Mouse (Mus musculus) liver, embryonic 13.5 days (tissue): ENCODE results near the gene Rasip1. TPM values are rescaled to one million over a fixed set of nuclear protein-coding genes. Genes with fewer than 3 reads are reported as not detected.

Source experiments
- ATAC-seq: fragments of 200-750 bp; cut with Nextera tagmentation; 2 replicates; pipeline ENCODE4 v1.8.0; 2017; ENCODE audit warnings: low read depth, mild to moderate bottlenecking, moderate number of reproducible peaks, moderate library complexity
- DNase-seq: peaks from one replicate; pipeline ENCODE4 v3.0.0; 2022
- H3K27ac ChIP-seq: fragments of 300-500 bp; sonication (generic); 2 replicates; pipeline ENCODE4 v1.5.1; 2015; ENCODE audit warnings: moderate library complexity, mild to moderate bottlenecking, inconsistent platforms
- H3K27me3 ChIP-seq: fragments of 300-500 bp; sonication (generic); 2 replicates; pipeline ENCODE4 v1.6.1; 2015; ENCODE audit warnings: mild to moderate bottlenecking, inconsistent platforms
- H3K36me3 ChIP-seq: fragments of 300-500 bp; sonication (generic); 2 replicates; pipeline ENCODE4 v1.6.1; 2015; ENCODE audit warnings: mild to moderate bottlenecking, inconsistent platforms
- H3K4me1 ChIP-seq: fragments of 300-500 bp; sonication (generic); replicated peaks from 2 replicates; pipeline ENCODE4 v1.6.1; 2015; ENCODE audit warnings: inconsistent platforms
- H3K4me2 ChIP-seq: fragments of 300-500 bp; sonication (generic); 2 replicates; pipeline ENCODE4 v1.6.1; 2015; ENCODE audit warnings: inconsistent platforms, mild to moderate bottlenecking, moderate library complexity
- H3K4me3 ChIP-seq: fragments of 300-500 bp; sonication (generic); replicated peaks from 2 replicates; pipeline ENCODE4 v1.5.1; 2015; ENCODE audit warnings: mild to moderate bottlenecking, inconsistent platforms
- H3K9ac ChIP-seq: fragments of 300-500 bp; sonication (generic); 2 replicates; pipeline ENCODE4 v1.6.1; 2015; ENCODE audit warnings: mild to moderate bottlenecking, inconsistent platforms
- H3K9me3 ChIP-seq: fragments of 300-500 bp; sonication (generic); replicated peaks from 2 replicates; pipeline ENCODE4 v1.6.1; 2016; ENCODE audit warnings: inconsistent platforms
- WGBS: fragments of 180-500 bp; shearing (Covaris S2); methylation state at CpG from one replicate; pipeline ENCODE4 v1.1.7; 2015; ENCODE audit not compliant: insufficient replicate concordance; 5-methylcytosine and 5-hydroxymethylcytosine counted together
- polyA plus RNA-seq: library from polyadenylated mRNA; unstranded; fragments of >200 nt; fragmentation: Nextera tagmentation; extraction: Ambion mirVana; gene quantifications from 2 replicates; pipeline ENCODE4 v1.2.1, GENCODE M21; 2015

The Rasip1 gene
- polyA plus RNA-seq, 1 experiment from 2014 or later, result 2.4 TPM

DNA sequence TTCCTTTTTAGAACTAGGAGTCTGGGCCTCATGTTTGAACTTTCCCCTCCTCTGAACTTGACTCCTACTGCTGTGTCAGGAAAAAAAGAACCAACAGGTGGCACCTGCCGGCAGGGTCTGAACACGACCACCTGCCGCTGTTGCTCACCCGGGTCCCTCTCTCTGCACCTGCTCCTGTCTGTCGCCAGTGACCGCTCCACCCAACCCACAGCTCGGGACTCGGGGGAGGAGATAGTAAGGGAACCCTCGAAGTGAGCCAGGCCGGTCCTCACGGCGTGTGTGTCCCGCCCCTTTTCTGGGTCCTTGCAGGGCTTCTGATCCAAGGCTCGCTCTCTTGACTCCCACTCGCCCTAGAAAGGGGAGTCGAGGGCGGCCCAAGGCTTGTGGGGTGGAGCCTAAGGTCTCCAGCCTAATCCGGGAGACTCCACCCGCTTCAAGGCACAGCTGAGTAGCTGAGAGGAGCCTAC lies 12.3 kb downstream of the Rasip1 start, which contains the start of gene Mamstr:
Mamstr (plus strand) TSS at position 417 of the 467 bp plus-strand sequence.
- no peak for ATAC-seq
- no peaks in the 10 kb centered on the region for H3K9me3 ChIP-seq
- H3K4me2 ChIP-seq, result no peak within 1 kb of the TSS
- peaks cover 9% of the 10 kb centered on the region; the same call in 1 of the 2 replicates for H3K27me3 ChIP-seq
- H3K36me3 ChIP-seq, result no peaks in the 10 kb centered on the region
- peaks cover 30% of the 10 kb centered on the region for H3K4me1 ChIP-seq
- no peak within 1 kb of the TSS for H3K9ac ChIP-seq
- DNase-seq, result no peak
- H3K4me3 ChIP-seq, result no peak within 1 kb of the TSS
- 58% methylated on average over 19 of the region's 19 CpGs for WGBS
- no peak within 1 kb of the TSS for H3K27ac ChIP-seq

DNA sequence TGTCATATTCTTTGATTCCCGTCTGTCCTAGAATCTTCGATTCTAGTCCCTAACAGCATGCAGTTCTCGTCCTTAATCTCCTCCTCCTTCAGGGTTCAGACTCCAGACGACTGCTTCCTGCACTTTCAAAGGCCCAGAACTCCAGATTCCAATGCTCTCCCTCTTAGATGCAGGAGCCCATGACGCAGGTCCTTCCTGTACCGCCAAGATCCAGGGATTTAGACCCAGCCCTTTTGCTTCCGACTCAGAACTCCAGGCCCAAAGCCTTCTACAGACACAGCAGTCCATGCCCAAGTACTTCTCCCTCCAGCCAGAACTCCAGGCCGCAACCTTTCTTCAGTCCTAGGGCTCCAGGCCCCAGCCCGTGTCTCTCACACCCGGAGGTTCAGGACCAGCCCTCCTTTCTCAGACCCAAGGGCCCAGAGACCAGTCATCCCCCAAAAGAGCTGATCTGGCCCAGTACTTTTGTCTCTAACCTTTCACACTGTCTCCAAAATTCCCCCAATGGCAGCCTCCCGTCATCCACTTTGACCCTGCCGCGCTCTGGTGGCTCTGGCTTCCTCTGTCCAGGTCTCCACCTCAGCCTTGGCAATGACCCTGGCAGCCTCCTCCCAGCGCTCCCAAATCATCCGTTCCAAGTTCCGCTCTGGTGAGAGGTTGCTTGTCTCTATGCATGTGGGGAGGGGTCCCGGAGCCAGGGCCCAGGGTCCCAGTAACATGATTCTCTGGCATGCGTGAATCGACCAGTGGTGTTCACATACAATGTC lies 13.1 kb downstream of the Rasip1 start:
- Histone ChIP-seq H3K36me3 (no peaks in the 10 kb centered on the region), H3K27me3 (peaks cover 14% of the 10 kb centered on the region; the same call in 1 of the 2 replicates), H3K4me3 (no peak overlapping the region), H3K4me2 (no peak overlapping the region), H3K4me1 (peaks cover 30% of the 10 kb centered on the region), H3K9ac (no peak overlapping the region), H3K27ac (no peak overlapping the region), H3K9me3 (no peaks in the 10 kb centered on the region)
- DNase-seq (no peak), ATAC-seq (no peak)
- 73% methylated on average over 19 of the region's 19 CpGs for WGBS

DNA sequence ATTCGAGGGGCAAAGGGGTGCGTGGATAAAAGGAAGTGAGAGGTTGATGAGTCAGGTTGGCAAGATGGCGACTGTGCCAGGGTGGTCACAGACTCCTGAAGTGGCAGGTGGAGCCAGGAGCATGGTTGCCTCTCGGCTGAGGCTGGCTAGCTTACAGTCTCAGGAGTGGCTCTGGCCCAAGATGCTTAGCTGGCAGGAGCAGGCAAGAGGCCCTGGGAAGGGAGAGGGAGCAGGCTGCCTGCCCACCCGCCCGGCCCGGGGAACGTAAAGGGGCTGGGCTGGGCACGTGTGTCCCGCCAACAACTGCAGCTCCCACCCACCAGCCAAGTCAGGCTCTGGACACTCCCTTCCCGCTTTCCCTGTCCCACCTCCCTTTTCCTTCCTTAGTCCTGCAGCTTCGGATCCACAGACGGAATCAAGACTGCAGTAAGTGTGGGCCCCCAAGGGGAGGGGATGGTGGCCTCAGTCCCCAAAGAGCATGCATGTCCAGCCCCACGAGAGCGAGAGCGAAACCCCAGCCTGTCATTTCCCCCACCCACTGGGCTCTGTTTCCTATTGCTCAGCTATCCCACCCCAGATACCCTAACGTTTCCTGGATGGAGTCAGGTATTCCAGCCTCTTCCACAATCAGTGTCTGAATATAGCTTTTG lies 14.2 kb downstream of the Rasip1 start:
- Histone ChIP-seq H3K27me3 (peaks cover 14% of the 10 kb centered on the region; the same call in 1 of the 2 replicates), H3K4me2 (no peak overlapping the region), H3K9me3 (no peaks in the 10 kb centered on the region), H3K4me1 (peaks cover 24% of the 10 kb centered on the region), H3K4me3 (no peak overlapping the region), H3K9ac (no peak overlapping the region), H3K27ac (no peak overlapping the region), H3K36me3 (no peaks in the 10 kb centered on the region)
- WGBS, result 62% methylated on average over 17 of the region's 17 CpGs
- no peak for ATAC-seq
- DNase-seq, result no peak

DNA sequence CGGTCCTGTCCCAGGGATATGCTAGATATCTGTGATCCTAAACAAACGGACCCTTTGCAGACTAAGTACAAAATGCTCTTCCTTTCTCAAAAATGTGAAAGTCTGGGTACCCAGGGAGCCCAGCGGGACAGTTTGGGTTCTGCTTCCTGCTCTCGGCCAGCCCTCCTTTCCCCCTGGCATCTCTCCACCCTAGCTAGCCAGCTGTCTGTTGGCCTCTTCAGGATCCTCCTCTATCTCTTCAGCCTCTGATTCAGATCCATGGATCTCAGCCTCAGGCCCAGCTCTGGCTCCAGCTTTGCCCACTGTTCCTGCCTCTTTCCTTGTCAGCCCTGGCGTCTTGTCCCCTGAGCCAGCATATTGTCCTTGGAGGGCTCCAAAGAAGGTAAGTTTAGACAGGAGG lies 14.8 kb downstream of the Rasip1 start:
- WGBS, result 75% methylated on average over 5 of the region's 5 CpGs
- no peak overlapping the region for H3K4me2 ChIP-seq
- no peak overlapping the region for H3K9ac ChIP-seq

DNA sequence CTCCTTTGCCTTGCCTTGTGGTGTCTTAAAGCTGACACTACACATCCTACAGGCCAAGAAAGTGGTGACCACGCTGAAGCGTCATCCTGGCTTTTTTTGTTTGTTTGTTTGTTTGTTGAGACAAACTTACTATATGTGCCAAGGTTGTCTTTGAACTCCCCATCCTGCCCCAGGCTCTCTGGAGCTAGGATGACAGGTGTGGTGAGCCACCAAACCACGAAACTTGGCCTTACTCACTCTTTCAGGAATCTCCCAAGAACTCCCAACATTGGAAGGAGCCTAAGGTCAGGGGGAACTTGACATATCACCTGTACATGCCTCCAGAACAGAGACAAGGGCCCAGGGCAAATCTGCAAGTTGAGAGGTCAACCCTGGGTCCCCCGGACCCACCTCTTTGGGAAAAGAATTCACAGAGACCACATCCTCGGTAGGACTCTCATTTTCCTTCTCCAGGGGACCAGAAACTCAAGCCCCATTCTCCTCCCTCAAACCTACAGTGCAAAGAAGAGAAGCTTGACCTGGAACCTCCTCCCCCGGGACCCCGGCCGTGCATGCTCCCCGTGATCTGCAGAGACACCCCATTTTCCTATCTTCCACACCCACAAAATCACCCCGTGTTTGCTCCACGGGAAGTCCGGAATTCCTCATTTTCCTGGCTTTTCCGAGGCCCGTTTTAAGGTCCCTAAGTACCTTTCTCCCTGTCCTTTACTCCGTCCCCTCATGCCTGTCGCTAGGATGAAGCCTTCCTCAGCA lies 15.4 kb downstream of the Rasip1 start:
- H3K27me3 ChIP-seq, result peaks cover 21% of the 10 kb centered on the region; the same call in 1 of the 2 replicates
- no peak overlapping the region for H3K27ac ChIP-seq
- no peaks in the 10 kb centered on the region for H3K9me3 ChIP-seq
- H3K4me2 ChIP-seq, result peak overlapping the region; percentile 69
- no peak for ATAC-seq
- H3K4me3 ChIP-seq, result peak overlapping the region; percentile 47
- no peak for DNase-seq
- peak overlapping the region; percentile 55 for H3K9ac ChIP-seq
- peaks cover 23% of the 10 kb centered on the region for H3K4me1 ChIP-seq
- 39% methylated on average over 16 of the region's 16 CpGs for WGBS
- H3K36me3 ChIP-seq, result no peaks in the 10 kb centered on the region

More for the DNA sequence above, 14.8 kb downstream of the Rasip1 start:
- ATAC-seq (no peak), DNase-seq (no peak)
- Histone ChIP-seq H3K27ac (no peak overlapping the region), H3K36me3 (no peaks in the 10 kb centered on the region), H3K9me3 (no peaks in the 10 kb centered on the region), H3K27me3 (peaks cover 15% of the 10 kb centered on the region; the same call in 1 of the 2 replicates), H3K4me3 (no peak overlapping the region), H3K4me1 (peaks cover 23% of the 10 kb centered on the region)

DNA sequence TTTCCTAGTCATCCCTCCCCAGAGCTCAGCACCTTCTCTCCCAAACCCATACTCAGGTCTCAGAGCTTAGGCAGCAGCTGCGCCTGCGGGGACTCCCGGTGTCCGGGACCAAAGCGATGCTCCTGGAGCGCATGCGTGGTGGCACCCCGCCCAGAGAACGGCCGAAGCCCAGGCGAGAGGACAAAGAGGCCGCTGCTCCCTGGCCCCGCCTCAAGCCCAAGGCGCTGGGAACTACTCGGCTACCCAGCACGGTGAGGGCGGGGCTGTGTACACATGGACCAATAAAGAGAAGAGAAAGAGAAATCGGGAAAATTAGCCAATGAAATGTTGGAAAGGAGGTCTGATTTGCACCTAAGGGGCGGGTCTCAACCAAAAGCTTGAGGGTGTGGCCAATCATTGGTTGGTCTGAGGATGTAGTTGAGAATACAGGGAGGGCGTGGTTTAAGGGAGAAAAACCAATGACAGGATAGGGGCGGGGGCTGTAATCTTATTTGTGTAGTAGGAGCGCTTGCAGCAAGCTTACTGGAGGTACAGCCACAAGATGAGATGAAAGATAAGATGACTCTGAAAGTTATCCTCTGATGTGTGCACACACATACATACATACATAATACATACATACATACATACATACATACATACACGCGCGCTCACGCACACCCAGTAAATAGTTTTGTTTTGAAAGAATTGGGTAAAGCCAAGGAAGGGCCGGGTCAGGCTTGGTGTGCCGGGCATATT lies 16.3 kb downstream of the Rasip1 start:
- Histone ChIP-seq H3K9ac (peak overlapping the region; percentile 55), H3K9me3 (no peaks in the 10 kb centered on the region), H3K27ac (no peak overlapping the region), H3K4me3 (peak overlapping the region; percentile 47), H3K36me3 (no peaks in the 10 kb centered on the region), H3K27me3 (peaks cover 22% of the 10 kb centered on the region; the same call in 1 of the 2 replicates), H3K4me1 (peaks cover 23% of the 10 kb centered on the region), H3K4me2 (peak overlapping the region; percentile 69)
- ATAC-seq (peak; percentile 85), DNase-seq (peak; percentile 73)
- WGBS, result 3% methylated on average over 28 of the region's 28 CpGs

DNA sequence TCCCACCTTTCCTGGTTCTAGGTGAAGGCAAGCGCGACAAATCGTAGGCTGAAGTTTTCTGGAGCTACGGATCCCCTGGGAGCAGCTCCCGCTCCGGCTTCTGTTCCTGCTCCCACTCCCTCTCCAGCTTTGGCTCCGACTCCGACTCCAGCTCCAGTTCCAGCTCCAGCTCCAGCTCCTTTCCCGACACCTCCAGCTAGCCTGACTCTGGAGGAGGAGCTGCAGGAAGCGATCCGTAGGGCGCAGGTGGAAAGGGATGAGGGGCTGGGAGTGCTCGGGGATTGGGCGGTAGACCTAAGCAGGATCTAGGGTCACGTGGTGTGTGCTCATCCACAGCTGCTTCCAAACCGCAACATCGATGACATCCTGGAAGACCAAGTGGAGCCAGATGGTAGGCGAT lies 16.9 kb downstream of the Rasip1 start:
- Histone ChIP-seq H3K4me2 (peak overlapping the region; percentile 69), H3K4me3 (peak overlapping the region; percentile 47; the same call in 1 of the 2 replicates), H3K36me3 (no peaks in the 10 kb centered on the region), H3K27ac (no peak overlapping the region), H3K9ac (no peak overlapping the region), H3K27me3 (peaks cover 22% of the 10 kb centered on the region; the same call in 1 of the 2 replicates), H3K9me3 (no peaks in the 10 kb centered on the region), H3K4me1 (peaks cover 23% of the 10 kb centered on the region)
- no peak for ATAC-seq
- WGBS, result 10% methylated on average over 18 of the region's 18 CpGs
- DNase-seq, result no peak

DNA sequence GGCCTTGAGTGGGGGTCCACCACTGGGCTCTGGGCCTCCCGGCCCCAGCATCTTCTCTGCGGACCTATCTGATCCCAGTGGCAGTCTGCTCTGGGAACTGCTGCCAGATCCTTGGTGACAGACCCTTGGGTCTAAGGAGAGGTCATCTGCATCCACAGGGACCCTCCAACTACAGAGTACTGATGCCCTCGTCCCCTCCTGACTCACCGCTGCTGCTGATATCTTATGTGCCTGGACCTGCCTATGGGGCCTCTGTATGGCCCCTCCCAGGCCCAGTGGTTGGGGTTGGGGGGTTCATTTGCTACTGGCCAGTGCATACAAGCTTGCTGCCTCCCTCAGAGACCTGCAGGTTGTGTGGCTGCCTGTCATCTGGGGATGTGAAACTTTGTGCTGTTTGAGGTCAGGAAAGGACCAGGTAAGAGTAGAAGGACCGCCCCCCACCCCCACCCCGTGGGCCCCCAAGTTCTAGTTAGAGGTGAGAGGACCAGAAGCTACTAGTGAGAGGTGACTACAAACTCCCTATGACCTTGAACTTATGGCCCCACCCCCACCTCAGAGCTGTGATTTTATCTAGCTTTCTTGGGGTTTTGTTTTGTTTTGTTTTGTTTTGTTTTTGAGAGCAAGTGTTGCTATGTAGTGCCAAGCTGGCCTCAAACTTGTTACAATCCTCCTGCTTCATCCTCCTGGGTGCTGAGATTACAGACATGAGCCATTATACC lies 17.7 kb downstream of the Rasip1 start:
- H3K4me1 ChIP-seq, result peaks cover 23% of the 10 kb centered on the region
- DNase-seq, result no peak
- no peak overlapping the region for H3K27ac ChIP-seq

DNA sequence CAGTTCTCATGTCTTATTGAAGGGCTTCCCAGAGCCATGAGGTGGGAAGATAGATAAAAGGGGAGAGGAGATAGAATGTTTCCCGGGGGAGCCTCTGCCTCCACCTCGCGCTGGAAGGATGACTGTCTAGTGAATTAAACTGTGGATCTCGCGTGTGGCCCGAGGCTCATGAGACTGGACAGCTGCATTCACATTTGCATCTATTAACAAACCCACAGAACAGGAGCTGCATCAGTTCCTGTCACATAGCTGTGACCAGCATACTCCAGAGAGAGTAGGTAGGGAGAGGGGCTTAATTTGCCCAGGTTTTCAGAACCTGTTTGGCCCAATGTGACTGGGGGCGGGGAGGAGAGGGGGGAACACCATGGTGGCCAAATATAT lies 18.3 kb downstream of the Rasip1 start:
- H3K4me3 ChIP-seq, result no peak overlapping the region
- H3K4me2 ChIP-seq, result no peak overlapping the region
- H3K4me1 ChIP-seq, result peaks cover 23% of the 10 kb centered on the region
- H3K36me3 ChIP-seq, result no peaks in the 10 kb centered on the region
- H3K9ac ChIP-seq, result no peak overlapping the region
- 71% methylated on average over 7 of the region's 7 CpGs for WGBS
- no peak for ATAC-seq
- DNase-seq, result no peak
- H3K27me3 ChIP-seq, result peaks cover 18% of the 10 kb centered on the region; the same call in 1 of the 2 replicates
- no peaks in the 10 kb centered on the region for H3K9me3 ChIP-seq
- H3K27ac ChIP-seq, result no peak overlapping the region

More for the DNA sequence above, 17.7 kb downstream of the Rasip1 start:
- no peak overlapping the region for H3K4me2 ChIP-seq
- 60% methylated on average over 6 of the region's 6 CpGs for WGBS
- peaks cover 22% of the 10 kb centered on the region; the same call in 1 of the 2 replicates for H3K27me3 ChIP-seq
- H3K36me3 ChIP-seq, result no peaks in the 10 kb centered on the region
- no peaks in the 10 kb centered on the region for H3K9me3 ChIP-seq
- ATAC-seq, result no peak
- no peak overlapping the region for H3K9ac ChIP-seq
- H3K4me3 ChIP-seq, result no peak overlapping the region

DNA sequence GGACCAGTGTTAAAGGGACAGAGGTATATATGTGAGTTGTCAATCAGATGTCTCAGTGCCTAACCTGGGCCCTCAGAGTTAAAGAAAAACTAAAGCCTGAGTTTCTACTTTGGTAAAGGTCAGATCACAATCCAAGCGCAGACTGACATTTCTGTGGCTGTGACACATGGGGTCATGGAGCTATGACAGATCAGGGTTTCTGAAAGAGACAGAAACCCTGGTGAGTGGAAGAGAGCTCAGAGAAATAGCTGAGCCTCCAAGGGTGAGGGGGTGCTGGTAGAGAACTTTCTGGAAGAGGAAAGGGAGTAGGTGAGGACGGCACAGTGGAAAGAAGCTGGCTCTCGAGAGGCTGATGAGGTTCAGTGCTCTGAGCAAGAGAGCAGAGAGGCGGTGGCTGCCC lies 19.4 kb downstream of the Rasip1 start:
- ATAC-seq, result no peak
- no peak for DNase-seq
- no peaks in the 10 kb centered on the region for H3K9me3 ChIP-seq
- 59% methylated on average over 4 of the region's 4 CpGs for WGBS
- H3K4me2 ChIP-seq, result no peak overlapping the region
- H3K4me1 ChIP-seq, result peaks cover 23% of the 10 kb centered on the region
- no peak overlapping the region for H3K27ac ChIP-seq
- H3K36me3 ChIP-seq, result no peaks in the 10 kb centered on the region
- H3K27me3 ChIP-seq, result peaks cover 17% of the 10 kb centered on the region; the same call in 1 of the 2 replicates
- no peak overlapping the region for H3K4me3 ChIP-seq
- H3K9ac ChIP-seq, result no peak overlapping the region
